Mouse (Mus musculus): ENCODE measurements around the gene Rpl18a. TPM values are rescaled to one million over a fixed set of nuclear protein-coding genes. Genes with fewer than 3 reads are reported as not detected.
"Not testable (repeated sequence)": the region's sequence is repeated elsewhere in the genome, so short reads cannot be mapped to it uniquely, and the experiment has no call there.

The Rpl18a gene
- polyA plus RNA-seq, 1 experiment from 2014 or later, result 2,149 TPM

GRCm38 (mm10) chr8:70897681-70898413 lies 635 bp upstream of the Rpl18a start:
- H3K4me3 ChIP-seq (ENCODE audit: low read depth, low read length), result peak overlapping the region; percentile 90
- peak overlapping the region; percentile 86 for H3K4me2 ChIP-seq (ENCODE audit: low read depth, low read length)
- ATAC-seq (ENCODE audit: low read depth), result peak; percentile 20
- peaks cover 22% of the 10 kb centered on the region for H3K36me3 ChIP-seq (ENCODE audit: control insufficient read depth, insufficient read depth)
- H3K27me3 ChIP-seq (ENCODE audit: control insufficient read depth, insufficient read depth, low read depth, low read length), result peaks cover 12% of the 10 kb centered on the region
- H3K9ac ChIP-seq (ENCODE audit: low read depth, low read length), result peak overlapping the region; percentile 70
- whole genome bisulfite sequencing (ENCODE audit: insufficient replicate concordance), result under 1% methylated on average over 20 of the region's 20 CpGs
- H3K4me1 ChIP-seq (ENCODE audit: control insufficient read depth, low read depth, low read length), result peaks cover 18% of the 10 kb centered on the region
- no peaks in the 10 kb centered on the region for H3K9me3 ChIP-seq (replicated peaks; ENCODE audit: control insufficient read depth, low read length)
- peak overlapping the region; percentile 76 for H3K27ac ChIP-seq (ENCODE audit: low read length)

- H3K4me3 ChIP-seq (ENCODE audit: low read depth, low read length), result peak overlapping the region; percentile 90
- H3K9ac ChIP-seq (ENCODE audit: low read depth, low read length), result peak overlapping the region; percentile 91
- 2% methylated on average over 25 of the region's 25 CpGs for WGBS (ENCODE audit: insufficient replicate concordance)
- H3K27ac ChIP-seq (ENCODE audit: low read length), result peak overlapping the region; percentile 32
- no peak for ATAC-seq (ENCODE audit: low read depth)
- H3K36me3 ChIP-seq (ENCODE audit: control insufficient read depth, insufficient read depth), result peaks cover 22% of the 10 kb centered on the region
- peak overlapping the region; percentile 65 for H3K4me2 ChIP-seq (ENCODE audit: low read depth, low read length)
- no peaks in the 10 kb centered on the region for H3K9me3 ChIP-seq (replicated peaks; ENCODE audit: control insufficient read depth, low read length)
- peaks cover 30% of the 10 kb centered on the region for H3K4me1 ChIP-seq (ENCODE audit: control insufficient read depth, low read depth, low read length)
- peaks cover 26% of the 10 kb centered on the region for H3K27me3 ChIP-seq (ENCODE audit: control insufficient read depth, insufficient read depth, low read depth, low read length)
Measured at GRCm38 (mm10) chr8:70896316-70897020, 744 bp downstream of the Rpl18a start.

DNA sequence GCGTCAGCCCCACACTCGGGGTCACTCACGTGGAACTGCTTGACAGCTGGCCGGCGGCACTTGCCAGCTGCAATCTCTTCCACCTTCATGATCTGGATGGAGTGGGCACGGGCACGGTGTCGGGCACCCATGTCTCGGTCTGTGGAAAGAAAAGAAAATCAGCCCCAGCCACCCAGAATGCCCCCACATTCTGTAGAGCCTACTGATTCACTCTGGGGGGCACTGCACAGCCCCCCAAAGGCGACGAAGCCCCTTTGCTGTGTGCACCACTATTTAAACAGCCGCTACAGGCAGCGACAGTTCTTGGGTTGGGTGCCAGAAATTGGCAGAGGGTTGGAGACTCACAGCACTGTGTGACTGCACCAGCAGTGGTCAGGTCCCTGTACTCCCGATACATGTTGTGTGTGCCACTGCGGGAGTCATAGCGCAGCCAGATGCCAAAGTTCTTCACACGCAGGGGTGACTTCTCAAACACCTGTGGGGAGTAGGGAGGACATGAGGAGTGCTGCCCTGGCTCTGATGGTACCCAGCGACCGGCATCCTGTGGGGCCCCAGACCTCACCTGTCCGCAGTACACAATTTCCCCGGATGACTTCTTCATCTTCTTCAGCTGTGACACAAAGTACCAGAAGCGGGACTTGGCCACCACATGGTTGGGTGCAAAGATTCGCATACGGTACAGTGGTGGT lies 1.5 kb downstream of the Rpl18a start:
- H3K27ac ChIP-seq (ENCODE audit: low read length); H3K9me3 ChIP-seq (replicated peaks; ENCODE audit: control insufficient read depth, low read length); ATAC-seq (ENCODE audit: low read depth): not testable (repeated sequence)
- H3K27me3 ChIP-seq (ENCODE audit: control insufficient read depth, insufficient read depth, low read depth, low read length), result peaks cover 33% of the 10 kb centered on the region
- H3K4me2 ChIP-seq (ENCODE audit: low read depth, low read length), result peak overlapping the region; percentile 65
- WGBS (ENCODE audit: insufficient replicate concordance), result 76% methylated on average over 22 of the region's 24 CpGs
- peak overlapping the region; percentile 91 for H3K9ac ChIP-seq (ENCODE audit: low read depth, low read length)
- H3K4me3 ChIP-seq (ENCODE audit: low read depth, low read length), result peak overlapping the region; percentile 90
- H3K36me3 ChIP-seq (ENCODE audit: control insufficient read depth, insufficient read depth), result peaks cover 22% of the 10 kb centered on the region
- peaks cover 31% of the 10 kb centered on the region for H3K4me1 ChIP-seq (ENCODE audit: control insufficient read depth, low read depth, low read length)

- peaks cover 31% of the 10 kb centered on the region for H3K4me1 ChIP-seq (ENCODE audit: control insufficient read depth, low read depth, low read length)
- H3K9ac ChIP-seq (ENCODE audit: low read depth, low read length), result no peak overlapping the region
- H3K9me3 ChIP-seq (replicated peaks; ENCODE audit: control insufficient read depth, low read length), result no peaks in the 10 kb centered on the region
- H3K4me2 ChIP-seq (ENCODE audit: low read depth, low read length), result no peak overlapping the region
- WGBS (ENCODE audit: insufficient replicate concordance), result 87% methylated on average over 8 of the region's 8 CpGs
- no peak for ATAC-seq (ENCODE audit: low read depth)
- peaks cover 41% of the 10 kb centered on the region for H3K27me3 ChIP-seq (ENCODE audit: control insufficient read depth, insufficient read depth, low read depth, low read length)
- no peak overlapping the region for H3K27ac ChIP-seq (ENCODE audit: low read length)
- peaks cover 22% of the 10 kb centered on the region for H3K36me3 ChIP-seq (ENCODE audit: control insufficient read depth, insufficient read depth)
- H3K4me3 ChIP-seq (ENCODE audit: low read depth, low read length), result no peak overlapping the region
Measured at GRCm38 (mm10) chr8:70894771-70895545, 2.3 kb downstream of the Rpl18a start.

GRCm38 (mm10) chr8:70894385-70894720 lies 2.9 kb downstream of the Rpl18a start:
- Histone ChIP-seq H3K4me2 (ENCODE audit: low read depth, low read length) (no peak overlapping the region), H3K9me3 (replicated peaks; ENCODE audit: control insufficient read depth, low read length) (no peaks in the 10 kb centered on the region), H3K27ac (ENCODE audit: low read length) (no peak overlapping the region), H3K36me3 (ENCODE audit: control insufficient read depth, insufficient read depth) (peaks cover 22% of the 10 kb centered on the region), H3K4me3 (ENCODE audit: low read depth, low read length) (no peak overlapping the region), H3K4me1 (ENCODE audit: control insufficient read depth, low read depth, low read length) (peaks cover 31% of the 10 kb centered on the region), H3K27me3 (ENCODE audit: control insufficient read depth, insufficient read depth, low read depth, low read length) (peaks cover 42% of the 10 kb centered on the region), H3K9ac (ENCODE audit: low read depth, low read length) (no peak overlapping the region)
- WGBS (ENCODE audit: insufficient replicate concordance), result 59% methylated on average over 2 of the region's 2 CpGs
- no peak for ATAC-seq (ENCODE audit: low read depth)

- Histone ChIP-seq H3K4me3 (ENCODE audit: low read depth, low read length) (no peak overlapping the region), H3K4me1 (ENCODE audit: control insufficient read depth, low read depth, low read length) (peaks cover 31% of the 10 kb centered on the region), H3K36me3 (ENCODE audit: control insufficient read depth, insufficient read depth) (peaks cover 22% of the 10 kb centered on the region), H3K27me3 (ENCODE audit: control insufficient read depth, insufficient read depth, low read depth, low read length) (peaks cover 42% of the 10 kb centered on the region), H3K9ac (ENCODE audit: low read depth, low read length) (no peak overlapping the region), H3K27ac (ENCODE audit: low read length) (no peak overlapping the region), H3K9me3 (replicated peaks; ENCODE audit: control insufficient read depth, low read length) (no peaks in the 10 kb centered on the region), H3K4me2 (ENCODE audit: low read depth, low read length) (no peak overlapping the region)
- 33% methylated on average over 12 of the region's 12 CpGs for WGBS (ENCODE audit: insufficient replicate concordance)
- ATAC-seq (ENCODE audit: low read depth), result no peak
Measured at GRCm38 (mm10) chr8:70893656-70894384, 3.4 kb downstream of the Rpl18a start.

GRCm38 (mm10) chr8:70892896-70893655 lies 4.1 kb downstream of the Rpl18a start:
- Histone ChIP-seq H3K4me3 (ENCODE audit: low read depth, low read length) (no peak overlapping the region; the same call in 1 of the 2 replicates), H3K27ac (ENCODE audit: low read length) (no peak overlapping the region), H3K27me3 (ENCODE audit: control insufficient read depth, insufficient read depth, low read depth, low read length) (peaks cover 45% of the 10 kb centered on the region), H3K4me2 (ENCODE audit: low read depth, low read length) (no peak overlapping the region), H3K4me1 (ENCODE audit: control insufficient read depth, low read depth, low read length) (peaks cover 27% of the 10 kb centered on the region), H3K9me3 (replicated peaks; ENCODE audit: control insufficient read depth, low read length) (no peaks in the 10 kb centered on the region), H3K9ac (ENCODE audit: low read depth, low read length) (no peak overlapping the region; the same call in 1 of the 2 replicates), H3K36me3 (ENCODE audit: control insufficient read depth, insufficient read depth) (peaks cover 22% of the 10 kb centered on the region)
- no peak for ATAC-seq (ENCODE audit: low read depth)
- 23% methylated on average over 20 of the region's 20 CpGs for WGBS (ENCODE audit: insufficient replicate concordance)
